Mouse (Mus musculus) embryonic facial prominence, embryonic 10.5 days (tissue): ENCODE results near the gene Gm3476. TPM values are rescaled to one million over a fixed set of nuclear protein-coding genes. Genes with fewer than 3 reads are reported as not detected.
"Not testable (repeated sequence)": the region's sequence is repeated elsewhere in the genome, so short reads cannot be mapped to it uniquely, and the experiment has no call there.

Experiments used
- DNase-seq: peaks from one replicate; pipeline ENCODE4 v3.0.0-alpha.2; 2017; ENCODE audit warnings: low spot score
- H3K27ac ChIP-seq: fragments of 300-500 bp; sonication (generic); replicated peaks from 2 replicates; pipeline ENCODE4 v1.5.1; 2016; ENCODE audit warnings: mild to moderate bottlenecking
- H3K27me3 ChIP-seq: fragments of 300-500 bp; sonication (generic); replicated peaks from 2 replicates; pipeline ENCODE4 v1.6.1; 2016; ENCODE audit warnings: low read depth, mild to moderate bottlenecking; ENCODE audit not compliant: poor library complexity, severe bottlenecking
- H3K36me3 ChIP-seq: fragments of 300-500 bp; sonication (generic); replicated peaks from 2 replicates; pipeline ENCODE4 v1.6.1; 2016; ENCODE audit warnings: mild to moderate bottlenecking, moderate library complexity
- H3K4me1 ChIP-seq: fragments of 300-500 bp; sonication (generic); 2 replicates; pipeline ENCODE4 v1.6.1; 2016
- H3K4me3 ChIP-seq: fragments of 300-500 bp; sonication (generic); 2 replicates; pipeline ENCODE4 v1.5.1; 2016; ENCODE audit warnings: mild to moderate bottlenecking, moderate library complexity
- H3K9me3 ChIP-seq: fragments of 300-500 bp; sonication (generic); 2 replicates; pipeline ENCODE4 v1.6.1; 2016; ENCODE audit warnings: mild to moderate bottlenecking
- WGBS: fragments of 180-500 bp; shearing (Covaris S2); methylation state at CpG from one replicate; pipeline ENCODE4 v1.1.7; 2016; 5-methylcytosine and 5-hydroxymethylcytosine counted together
- polyA plus RNA-seq: library from polyadenylated mRNA; unstranded; fragments of >200 nt; fragmentation: Nextera tagmentation; extraction: Ambion mirVana; gene quantifications from 2 replicates; pipeline ENCODE4 v1.2.1, GENCODE M21; 2016

The Gm3476 gene
- not detected in 2 replicates for polyA plus RNA-seq

DNA sequence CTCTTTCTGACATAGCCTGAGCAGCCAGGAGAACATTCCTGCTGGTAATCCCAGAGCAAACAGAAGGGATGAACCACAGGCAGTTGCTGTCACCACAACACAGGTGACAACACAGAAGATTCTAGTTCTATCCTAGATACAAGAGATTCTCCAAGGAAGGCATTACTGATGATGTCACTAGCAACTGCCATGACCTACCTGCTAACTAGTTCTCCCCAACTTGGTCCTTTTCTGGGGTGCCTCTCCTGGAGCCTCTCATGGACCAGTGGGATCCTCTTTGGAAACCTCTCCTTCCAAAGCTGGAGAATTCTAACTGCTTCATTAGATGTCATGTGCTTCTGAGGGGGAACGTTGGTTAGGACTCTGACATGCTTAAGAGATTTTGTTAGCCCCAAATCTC lies at the start of gene Gm3476:
Gene Gm3476, minus strand, starts transcription at position 101 of the 400 bp plus-strand sequence.
- not testable (repeated sequence) for H3K4me3 ChIP-seq, H3K27ac ChIP-seq, H3K36me3 ChIP-seq, H3K4me1 ChIP-seq, H3K9me3 ChIP-seq, DNase-seq, H3K27me3 ChIP-seq
- WGBS = no CpG with 5 or more reads among the region's 1 CpGs

DNA sequence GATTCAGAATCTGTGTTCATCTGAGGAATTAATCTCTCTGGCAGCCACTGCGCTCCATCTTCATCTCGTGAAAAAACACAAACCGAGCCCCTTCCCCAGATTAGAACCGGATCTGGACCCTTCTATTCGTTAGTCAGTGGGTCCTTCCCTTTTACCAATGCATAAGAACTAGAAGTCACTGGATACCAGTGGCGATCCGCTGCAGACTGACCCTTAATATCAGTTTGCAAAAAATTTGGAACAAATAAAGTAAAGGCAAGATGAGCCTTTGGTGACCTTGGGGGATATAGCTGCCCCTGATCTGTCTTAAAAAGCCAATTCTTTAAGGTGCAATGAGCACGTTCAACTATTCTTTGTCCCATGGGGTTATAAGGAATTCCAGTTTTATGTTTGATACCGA lies 37.9 kb upstream of the Gm3476 start:
- H3K27ac ChIP-seq, H3K4me3 ChIP-seq, H3K36me3 ChIP-seq, DNase-seq, H3K27me3 ChIP-seq, H3K4me1 ChIP-seq, H3K9me3 ChIP-seq: not testable (repeated sequence)
- WGBS = 86% methylated on average over 7 of the region's 9 CpGs

DNA sequence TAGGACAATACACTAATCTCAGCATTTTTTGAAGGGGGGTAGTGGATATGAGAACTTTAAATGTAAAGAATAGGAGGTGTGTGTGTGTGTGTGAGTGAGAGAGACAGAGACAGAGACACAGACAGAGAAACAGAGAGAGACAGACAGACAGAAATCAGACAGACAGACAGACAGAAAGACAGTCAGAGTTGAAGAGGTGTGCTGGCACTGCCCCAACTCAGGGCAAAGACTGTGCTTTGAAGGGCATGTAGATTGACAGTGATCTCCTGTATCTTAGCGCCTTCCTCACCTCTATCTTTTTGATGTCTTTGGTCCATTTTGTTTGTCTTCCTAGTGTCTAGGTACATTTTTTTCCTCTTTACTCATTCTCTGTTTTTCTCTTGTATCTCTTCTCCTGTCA lies 35.5 kb upstream of the Gm3476 start:
- not testable (repeated sequence) for H3K4me1 ChIP-seq, H3K27me3 ChIP-seq, H3K9me3 ChIP-seq, H3K4me3 ChIP-seq, H3K27ac ChIP-seq, H3K36me3 ChIP-seq, DNase-seq
- 100% methylated on average over 1 of the region's 1 CpGs for WGBS

DNA sequence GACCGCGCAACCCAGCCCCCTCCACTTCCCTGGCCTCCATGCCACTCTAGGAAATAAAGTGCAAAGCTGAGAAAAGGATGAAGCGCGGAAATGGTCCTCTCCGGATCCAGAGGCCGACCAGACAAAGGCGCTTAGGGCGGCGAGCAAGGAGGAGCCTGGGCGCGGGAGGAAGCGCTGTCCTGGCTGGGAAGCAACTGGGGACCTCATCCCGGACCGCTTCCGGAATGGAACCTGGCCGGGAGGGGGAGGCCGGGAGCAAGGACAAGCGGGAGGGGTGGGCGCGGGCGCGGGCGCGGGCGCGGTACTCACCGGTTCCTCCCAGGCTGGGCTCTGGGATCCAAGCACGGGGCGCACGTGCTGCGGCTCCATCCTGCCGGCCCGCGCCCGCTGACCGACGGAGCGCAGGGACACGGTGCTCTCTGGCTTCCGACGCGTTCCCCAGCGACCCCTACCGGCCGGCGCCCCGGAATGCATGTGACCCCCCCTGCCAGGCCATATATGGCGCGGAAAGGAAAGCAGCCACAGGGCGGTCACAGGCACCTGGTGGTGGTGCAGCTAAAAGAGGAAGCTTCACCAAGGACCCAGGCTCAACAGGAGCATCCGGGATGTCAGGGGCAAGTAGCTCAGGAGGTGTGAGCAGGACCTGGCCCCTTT lies 17.2 kb downstream of the Gm3476 start, which contains the start of gene Gm3468:
Gene Gm3468, minus strand, starts transcription at position 394 of the 654 bp plus-strand sequence.
- H3K27ac ChIP-seq = peak within 1 kb of the TSS; percentile 72
- WGBS = under 1% methylated on average over 45 of the region's 51 CpGs

DNA sequence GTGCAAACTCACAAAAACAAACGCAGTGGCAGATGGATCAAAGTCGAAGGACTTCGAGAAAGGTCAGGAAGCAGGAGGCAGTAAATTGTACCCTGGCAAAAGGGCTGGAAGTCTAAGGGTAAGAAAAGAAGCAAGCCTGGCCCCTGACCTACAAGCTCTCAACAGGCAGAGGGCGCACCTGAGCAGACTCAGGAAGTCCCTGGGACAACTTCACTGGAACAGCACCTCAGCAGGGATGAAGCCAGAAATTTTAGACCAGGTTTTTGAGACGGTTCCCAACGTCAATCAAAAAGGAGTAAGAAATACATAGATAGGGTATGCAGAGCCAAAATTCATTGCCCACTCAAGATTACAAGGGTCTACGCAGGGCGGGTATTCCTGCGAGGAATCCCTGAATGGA lies 18.1 kb downstream of the Gm3476 start:
- DNase-seq = peak; percentile 7
- not testable (repeated sequence) for H3K27me3 ChIP-seq, H3K9me3 ChIP-seq, H3K27ac ChIP-seq, H3K36me3 ChIP-seq, H3K4me1 ChIP-seq
- H3K4me3 ChIP-seq = peak overlapping the region; percentile 53; the same call in 1 of the 2 replicates
- 11% methylated on average over 9 of the region's 9 CpGs for WGBS

More for the DNA sequence above, 17.2 kb downstream of the Gm3476 start, which contains the start of gene Gm3468:
- peak; percentile 90 for DNase-seq
- not testable (repeated sequence) for H3K4me1 ChIP-seq, H3K36me3 ChIP-seq, H3K27me3 ChIP-seq, H3K9me3 ChIP-seq
- peak within 1 kb of the TSS; percentile 53 for H3K4me3 ChIP-seq

DNA sequence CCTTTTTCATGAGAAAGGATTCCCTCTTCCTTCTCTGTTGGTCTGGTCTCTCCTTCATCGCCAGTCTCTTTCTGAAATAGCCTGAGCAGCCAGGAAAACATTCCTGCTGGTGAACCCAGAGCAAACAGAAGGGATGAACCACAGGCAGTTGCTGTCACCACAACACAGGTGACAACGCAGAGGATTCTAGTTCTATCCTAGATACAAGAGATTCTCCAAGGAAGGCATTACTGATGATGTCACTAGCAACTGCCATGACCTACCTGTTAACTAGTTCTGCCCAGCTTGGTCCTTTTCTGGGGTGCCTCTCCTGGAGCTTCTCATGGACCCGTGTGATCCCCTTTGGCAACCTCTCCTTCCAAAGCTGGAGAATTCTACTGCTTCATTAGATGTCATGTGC lies 31.8 kb downstream of the Gm3476 start, which contains the start of gene Gm8206:
Gene Gm8206, minus strand, starts transcription at position 101 of the 400 bp plus-strand sequence.
- not testable (repeated sequence) for H3K36me3 ChIP-seq, H3K4me3 ChIP-seq, DNase-seq, H3K27me3 ChIP-seq, H3K4me1 ChIP-seq, H3K9me3 ChIP-seq, H3K27ac ChIP-seq
- WGBS = 78% methylated on average over 3 of the region's 3 CpGs

DNA sequence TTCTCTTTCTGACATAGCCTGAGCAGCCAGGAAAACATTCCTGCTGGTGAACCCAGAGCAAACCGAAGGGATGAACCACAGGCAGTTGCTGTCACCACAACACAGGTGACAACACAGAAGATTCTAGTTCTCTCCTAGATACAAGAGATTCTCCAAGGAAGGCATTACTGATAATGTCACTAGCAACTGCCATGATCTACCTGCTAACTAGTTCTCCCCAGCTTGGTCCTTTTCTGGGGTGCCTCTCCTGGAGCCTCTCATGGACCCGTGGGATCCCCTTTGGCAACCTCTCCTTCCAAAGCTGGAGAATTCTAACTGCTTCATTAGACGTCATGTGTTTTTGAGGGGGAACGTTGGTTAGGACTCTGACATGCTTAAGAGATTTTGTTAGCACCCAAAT lies 67.4 kb downstream of the Gm3476 start, which contains the start of gene Gm6337:
Gene Gm6337, minus strand, starts transcription at position 101 of the 400 bp plus-strand sequence.
- H3K4me3 ChIP-seq, H3K27ac ChIP-seq, H3K27me3 ChIP-seq, H3K36me3 ChIP-seq, DNase-seq, H3K9me3 ChIP-seq, H3K4me1 ChIP-seq: not testable (repeated sequence)
- 93% methylated on average over 4 of the region's 4 CpGs for WGBS

Other genes starting within 250 kb of the Gm3476 start
- 0.19 and 0.45 TPM in 2 replicates for gene Gm8237, start 245.4 kb downstream of the Gm3476 start, polyA plus RNA-seq
- gene Gm3248, start 164.1 kb downstream of the Gm3476 start, polyA plus RNA-seq = 0.36 and 0.39 TPM in 2 replicates
- gene Gm3453, start 146.7 kb downstream of the Gm3476 start, polyA plus RNA-seq = not detected in 2 replicates
- gene Gm6337, start 67.5 kb downstream of the Gm3476 start, polyA plus RNA-seq = not detected in 2 replicates
- gene Gm8206, start 31.9 kb downstream of the Gm3476 start, polyA plus RNA-seq = 0.87 and 1.3 TPM in 2 replicates
- 2.9 and 3.1 TPM in 2 replicates for gene Gm3468, start 17.1 kb downstream of the Gm3476 start, polyA plus RNA-seq
- gene Gm21560, start 93.5 kb upstream of the Gm3476 start, polyA plus RNA-seq = not detected in 2 replicates
- gene Gm3411, start 161.4 kb upstream of the Gm3476 start, polyA plus RNA-seq = 1.9 and 2.2 TPM in 2 replicates
- gene Gm21103, start 179.0 kb upstream of the Gm3476 start, polyA plus RNA-seq = not detected in 2 replicates
- not detected in 2 replicates for gene Gm3618, start 217.9 kb upstream of the Gm3476 start, polyA plus RNA-seq